Mouse (Mus musculus): ENCODE data around the gene Asb8.

Asb8 gene

DNA sequence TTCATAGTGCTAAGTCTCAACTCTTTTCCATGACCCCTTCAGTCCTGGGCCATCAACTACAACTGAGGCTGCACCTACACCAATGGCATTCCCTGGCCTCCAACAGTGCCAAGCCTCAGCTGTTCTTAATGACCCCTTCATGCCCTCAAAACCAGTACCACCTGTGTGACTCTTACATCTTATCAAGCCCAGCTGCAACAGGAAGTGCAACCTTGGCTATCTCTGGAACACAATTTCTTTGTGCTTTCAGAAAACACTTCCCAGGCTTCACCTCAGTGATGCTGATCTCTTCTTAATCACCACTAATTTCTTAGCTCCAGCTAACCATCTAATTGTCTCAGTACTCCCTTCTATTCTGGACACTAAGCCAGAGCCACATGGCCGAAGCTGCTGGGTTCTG, 76.5 kb downstream of the Asb8 start:
- no peak for DNase-seq (ENCODE audit: inconsistent age in 2 of 2, low spot score in 1 of 2)
